Mouse (Mus musculus): ENCODE results near the gene Pqlc2. TPM values are rescaled to one million over a fixed set of nuclear protein-coding genes. Genes with fewer than 3 reads are reported as not detected.

The Pqlc2 gene
- polyA plus RNA-seq, 1 experiment from 2014 or later, result 58.5 TPM

- H3K27ac ChIP-seq, result no peak overlapping the region
- 93% methylated on average over 13 of the region's 13 CpGs for WGBS (ENCODE audit: missing documents)
- peaks cover 87% of the 10 kb centered on the region for H3K36me3 ChIP-seq (ENCODE audit: inconsistent target)
- no peak overlapping the region for H3K4me3 ChIP-seq (ENCODE audit: inconsistent target)
- peaks cover 100% of the 10 kb centered on the region for H3K79me2 ChIP-seq (ENCODE audit: inconsistent target)
These were observed 44.6 kb downstream of the Pqlc2 start for GRCm38 (mm10) chr4:139265783-139266499.

- Histone ChIP-seq H3K27ac (no peak overlapping the region), H3K4me3 (ENCODE audit: inconsistent target) (no peak overlapping the region), H3K36me3 (ENCODE audit: inconsistent target) (peaks cover 97% of the 10 kb centered on the region), H3K79me2 (ENCODE audit: inconsistent target) (peaks cover 100% of the 10 kb centered on the region)
- 87% methylated on average over 6 of the region's 6 CpGs for WGBS (ENCODE audit: missing documents)
These were observed 47.5 kb downstream of the Pqlc2 start for GRCm38 (mm10) chr4:139262981-139263380.

- 83% methylated on average over 11 of the region's 11 CpGs for WGBS (ENCODE audit: missing documents)
- Histone ChIP-seq H3K79me2 (ENCODE audit: inconsistent target) (peaks cover 100% of the 10 kb centered on the region), H3K27ac (no peak overlapping the region), H3K4me3 (ENCODE audit: inconsistent target) (no peak overlapping the region), H3K36me3 (ENCODE audit: inconsistent target) (peaks cover 95% of the 10 kb centered on the region)
These were observed 51.1 kb downstream of the Pqlc2 start for GRCm38 (mm10) chr4:139259302-139259871.

GRCm38 (mm10) chr4:139258621-139259301 is 51.7 kb downstream of the Pqlc2 start:
- 52% methylated on average over 3 of the region's 6 CpGs for WGBS (ENCODE audit: missing documents)
- peaks cover 93% of the 10 kb centered on the region for H3K36me3 ChIP-seq (ENCODE audit: inconsistent target)
- no peak overlapping the region for H3K4me3 ChIP-seq (ENCODE audit: inconsistent target)
- peaks cover 100% of the 10 kb centered on the region for H3K79me2 ChIP-seq (ENCODE audit: inconsistent target)
- H3K27ac ChIP-seq, result 0 out of 2 replicates have a peak overlapping the region, but pooled peaks have one; percentile 7

- Histone ChIP-seq H3K36me3 (ENCODE audit: inconsistent target) (peaks cover 82% of the 10 kb centered on the region), H3K4me3 (ENCODE audit: inconsistent target) (no peak overlapping the region), H3K27ac (no peak overlapping the region), H3K79me2 (ENCODE audit: inconsistent target) (peaks cover 100% of the 10 kb centered on the region)
- 97% methylated on average over 8 of the region's 8 CpGs for WGBS (ENCODE audit: missing documents)
These were observed 53.8 kb downstream of the Pqlc2 start for GRCm38 (mm10) chr4:139256708-139257107.

- H3K27ac ChIP-seq, result no peak overlapping the region
- 92% methylated on average over 4 of the region's 4 CpGs for WGBS (ENCODE audit: missing documents)
These were observed 54.4 kb downstream of the Pqlc2 start for GRCm38 (mm10) chr4:139256146-139256545.

GRCm38 (mm10) chr4:139253206-139253605 is 57.3 kb downstream of the Pqlc2 start:
- H3K79me2 ChIP-seq (ENCODE audit: inconsistent target), result peaks cover 100% of the 10 kb centered on the region
- WGBS (ENCODE audit: missing documents), result 98% methylated on average over 9 of the region's 9 CpGs
- peak overlapping the region; percentile 58 for H3K27ac ChIP-seq
- no peak overlapping the region for H3K4me3 ChIP-seq (ENCODE audit: inconsistent target)
- H3K36me3 ChIP-seq (ENCODE audit: inconsistent target), result peaks cover 49% of the 10 kb centered on the region

More at GRCm38 (mm10) chr4:139256146-139256545, 54.4 kb downstream of the Pqlc2 start:
- no peak overlapping the region for H3K4me3 ChIP-seq (ENCODE audit: inconsistent target)
- H3K36me3 ChIP-seq (ENCODE audit: inconsistent target), result peaks cover 76% of the 10 kb centered on the region
- peaks cover 100% of the 10 kb centered on the region for H3K79me2 ChIP-seq (ENCODE audit: inconsistent target)

- Histone ChIP-seq H3K27ac (peak overlapping the region; percentile 58), H3K4me3 (ENCODE audit: inconsistent target) (no peak overlapping the region), H3K79me2 (ENCODE audit: inconsistent target) (peaks cover 100% of the 10 kb centered on the region), H3K36me3 (ENCODE audit: inconsistent target) (peaks cover 39% of the 10 kb centered on the region)
- WGBS (ENCODE audit: missing documents), result 54% methylated on average over 22 of the region's 22 CpGs
These were observed 58.3 kb downstream of the Pqlc2 start for GRCm38 (mm10) chr4:139252051-139252760.

- Histone ChIP-seq H3K27ac (no peak overlapping the region), H3K4me3 (ENCODE audit: inconsistent target) (no peak overlapping the region), H3K36me3 (ENCODE audit: inconsistent target) (peaks cover 28% of the 10 kb centered on the region), H3K79me2 (ENCODE audit: inconsistent target) (peaks cover 100% of the 10 kb centered on the region)
- 93% methylated on average over 8 of the region's 8 CpGs for WGBS (ENCODE audit: missing documents)
These were observed 59.6 kb downstream of the Pqlc2 start for GRCm38 (mm10) chr4:139250886-139251285.

- no peak overlapping the region; the same call in 1 of the 2 replicates for H3K27ac ChIP-seq
- H3K36me3 ChIP-seq (ENCODE audit: inconsistent target), result peaks cover 28% of the 10 kb centered on the region; the same call in 1 of the 2 replicates
- no peak overlapping the region for H3K4me3 ChIP-seq (ENCODE audit: inconsistent target)
- peaks cover 100% of the 10 kb centered on the region for H3K79me2 ChIP-seq (ENCODE audit: inconsistent target)
- WGBS (ENCODE audit: missing documents), result 90% methylated on average over 5 of the region's 5 CpGs
These were observed 60.5 kb downstream of the Pqlc2 start for GRCm38 (mm10) chr4:139250043-139250442.

GRCm38 (mm10) chr4:139248736-139249135 is 61.8 kb downstream of the Pqlc2 start:
- H3K36me3 ChIP-seq (ENCODE audit: inconsistent target), result peaks cover 27% of the 10 kb centered on the region; the same call in 1 of the 2 replicates
- peaks cover 100% of the 10 kb centered on the region for H3K79me2 ChIP-seq (ENCODE audit: inconsistent target)
- peak overlapping the region; percentile 24; the same call in 1 of the 2 replicates for H3K27ac ChIP-seq
- H3K4me3 ChIP-seq (ENCODE audit: inconsistent target), result no peak overlapping the region
- WGBS (ENCODE audit: missing documents), result 96% methylated on average over 5 of the region's 5 CpGs

GRCm38 (mm10) chr4:139247966-139248365 is 62.5 kb downstream of the Pqlc2 start:
- H3K27ac ChIP-seq, result no peak overlapping the region
- H3K36me3 ChIP-seq (ENCODE audit: inconsistent target), result peaks cover 22% of the 10 kb centered on the region; the same call in 1 of the 2 replicates
- 81% methylated on average over 7 of the region's 7 CpGs for WGBS (ENCODE audit: missing documents)
- H3K79me2 ChIP-seq (ENCODE audit: inconsistent target), result peaks cover 100% of the 10 kb centered on the region
- no peak overlapping the region for H3K4me3 ChIP-seq (ENCODE audit: inconsistent target)

- no peak overlapping the region for H3K27ac ChIP-seq
- no peak overlapping the region for H3K4me3 ChIP-seq (ENCODE audit: inconsistent target)
- H3K36me3 ChIP-seq (ENCODE audit: inconsistent target), result peaks cover 38% of the 10 kb centered on the region; the same call in 1 of the 2 replicates
- H3K79me2 ChIP-seq (ENCODE audit: inconsistent target), result peaks cover 100% of the 10 kb centered on the region
- 94% methylated on average over 7 of the region's 7 CpGs for WGBS (ENCODE audit: missing documents)
These were observed 64.2 kb downstream of the Pqlc2 start for GRCm38 (mm10) chr4:139246130-139246877.

GRCm38 (mm10) chr4:139245534-139245933 is 65.0 kb downstream of the Pqlc2 start:
- Histone ChIP-seq H3K36me3 (ENCODE audit: inconsistent target) (peaks cover 46% of the 10 kb centered on the region; the same call in 1 of the 2 replicates), H3K4me3 (ENCODE audit: inconsistent target) (no peak overlapping the region), H3K79me2 (ENCODE audit: inconsistent target) (peaks cover 100% of the 10 kb centered on the region), H3K27ac (no peak overlapping the region)
- 91% methylated on average over 2 of the region's 2 CpGs for WGBS (ENCODE audit: missing documents)
